Mouse (Mus musculus): Measurements from ENCODE around the gene Galnt16.

The Galnt16 gene

DNA sequence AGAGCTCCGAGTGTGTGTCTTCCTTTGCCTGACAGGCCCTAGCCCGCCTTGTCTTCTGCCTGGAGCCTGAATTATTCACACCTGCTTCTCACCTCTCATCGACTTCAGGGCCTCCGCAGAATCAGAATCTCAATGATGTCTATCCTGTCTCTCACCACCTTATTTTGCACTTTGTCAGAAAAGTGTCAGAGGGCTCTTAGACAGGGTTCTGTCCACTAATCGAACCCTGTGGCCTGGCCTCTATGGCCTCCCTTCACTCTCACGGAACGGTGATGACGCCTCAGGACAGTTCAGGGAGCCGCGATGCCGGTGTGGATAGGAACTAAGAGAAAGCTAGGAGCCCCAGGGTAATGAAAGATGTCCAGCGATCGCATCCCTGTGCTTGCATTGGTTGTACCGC lies at the start of gene Galnt16:
Gene Galnt16, plus strand, starts transcription at position 301 of the 400 bp plus-strand sequence.
- DNase-seq, result no peak

DNA sequence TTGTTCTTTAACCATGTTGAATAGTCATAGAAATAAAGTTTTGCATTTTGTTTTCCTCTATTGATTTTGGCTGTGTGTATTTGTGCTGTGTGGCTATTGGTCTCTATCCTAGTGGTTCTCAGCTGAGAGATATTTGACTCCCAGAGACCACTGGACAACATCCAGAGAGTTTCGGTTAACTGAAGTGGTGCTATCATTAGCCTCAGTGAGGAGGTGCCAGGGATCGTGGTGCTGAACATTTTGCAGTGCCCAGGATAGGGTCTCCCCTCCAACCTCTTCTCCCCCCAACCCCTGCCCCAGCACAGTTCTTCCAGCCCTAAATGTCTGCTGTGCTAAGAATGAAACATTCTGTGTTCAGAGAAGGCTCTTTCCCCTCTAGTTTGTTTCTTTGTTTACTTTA lies 47.9 kb upstream of the Galnt16 start:
- no peak for DNase-seq

- DNase-seq, result no peak
Measured at GRCm38 (mm10) chr12:80471926-80472325, 46.2 kb upstream of the Galnt16 start.

DNA sequence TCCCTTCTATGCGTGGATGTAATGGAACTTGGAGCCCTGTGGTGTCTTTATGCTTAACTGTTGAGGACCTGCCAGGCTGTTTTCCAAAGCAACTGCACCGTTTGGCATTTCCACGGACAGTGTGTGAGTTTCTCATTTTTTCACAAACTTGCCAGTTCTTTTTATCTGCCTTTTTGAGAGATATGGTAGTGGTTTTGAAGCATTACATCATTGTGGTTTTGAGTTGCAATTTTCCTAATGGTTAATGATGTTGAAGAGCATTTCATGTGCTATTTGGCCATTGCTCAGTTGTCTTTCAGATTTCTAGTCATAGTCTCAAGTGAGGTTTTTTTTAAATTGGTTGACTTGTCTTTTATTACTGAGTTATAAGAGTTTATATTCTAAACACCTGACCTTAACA lies 44.3 kb upstream of the Galnt16 start:
- no peak for DNase-seq

- DNase-seq, result no peak
Measured at GRCm38 (mm10) chr12:80479986-80480385, 38.1 kb upstream of the Galnt16 start.

GRCm38 (mm10) chr12:80483397-80483796 lies 34.7 kb upstream of the Galnt16 start:
- no peak for DNase-seq

- DNase-seq, result no peak
Measured at GRCm38 (mm10) chr12:80493311-80493710, 24.8 kb upstream of the Galnt16 start.

DNA sequence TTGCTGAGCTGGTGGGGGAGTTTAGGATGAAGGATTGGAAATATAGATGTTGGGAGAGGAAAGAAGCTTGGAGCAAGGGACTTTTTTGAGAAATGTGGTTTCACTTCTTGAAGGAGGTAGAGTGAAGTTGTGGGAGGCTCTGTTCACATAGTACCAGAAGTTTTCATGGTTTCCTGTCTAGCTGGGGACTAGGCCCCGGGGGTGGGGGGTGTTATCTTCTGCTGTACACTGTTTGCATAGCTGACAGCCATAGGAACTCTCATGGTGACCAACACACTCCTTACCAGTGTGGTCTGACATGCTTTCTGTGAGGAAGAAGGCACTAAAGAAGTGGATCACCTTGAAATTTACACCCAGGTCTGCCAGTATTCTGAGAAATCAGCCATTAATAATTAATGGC lies 22.4 kb upstream of the Galnt16 start:
- DNase-seq, result no peak

GRCm38 (mm10) chr12:80498356-80498755 lies 19.7 kb upstream of the Galnt16 start:
- no peak for DNase-seq

GRCm38 (mm10) chr12:80500506-80500905 lies 17.6 kb upstream of the Galnt16 start:
- no peak for DNase-seq

DNA sequence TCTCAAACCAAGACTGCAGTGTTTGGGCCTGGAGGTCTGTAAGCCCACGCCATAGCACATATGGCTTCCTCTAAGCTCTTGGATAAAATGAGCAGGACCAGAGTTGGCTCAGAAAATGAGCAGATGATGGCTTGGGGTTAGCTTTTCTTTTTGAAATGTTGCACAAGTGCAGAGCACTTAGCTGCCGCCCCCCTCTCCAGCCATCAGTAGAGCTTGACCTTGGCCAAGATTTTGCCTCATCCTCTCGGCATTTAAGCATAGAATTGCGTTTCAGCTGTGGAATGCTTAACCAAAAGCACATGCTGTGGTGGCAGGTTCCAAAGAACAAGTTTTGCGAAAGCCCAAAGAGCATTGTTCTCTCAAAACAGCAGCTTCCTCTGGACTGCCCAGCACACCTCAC lies 13.4 kb upstream of the Galnt16 start:
- no peak for DNase-seq

DNA sequence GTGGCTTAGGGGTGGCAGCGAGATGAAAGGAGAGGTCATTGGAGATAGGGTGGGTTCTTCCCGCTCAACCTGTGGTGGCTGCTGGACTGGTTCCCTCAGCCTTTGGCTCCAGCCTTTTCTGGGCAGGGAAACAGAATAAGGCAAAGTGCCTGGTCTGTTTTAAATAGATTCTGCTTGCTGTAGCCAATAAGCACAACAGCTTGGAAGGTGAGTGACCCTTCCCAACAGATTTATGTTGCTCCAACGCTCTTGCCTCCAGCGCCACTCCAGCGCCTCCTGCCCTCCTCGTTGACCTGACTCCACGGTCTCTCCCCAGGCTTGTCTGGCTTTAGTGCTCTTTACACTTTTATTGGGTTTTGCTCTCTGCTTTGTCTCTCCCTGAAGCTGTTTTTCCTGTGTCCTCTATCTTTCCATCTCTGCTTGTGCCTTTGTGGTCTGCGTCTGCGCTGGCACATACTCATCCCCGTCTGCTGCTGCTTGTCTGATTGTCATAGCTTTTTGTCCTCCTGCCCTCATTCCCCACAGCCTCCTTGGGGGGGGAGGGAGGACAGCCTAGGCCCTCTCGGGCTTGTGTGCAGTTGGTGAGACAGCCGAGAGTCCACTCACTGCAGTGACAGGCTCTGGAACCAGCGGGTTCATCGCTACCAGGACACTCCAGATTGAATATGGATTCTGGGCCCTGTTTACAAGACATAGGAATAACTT lies 10.9 kb upstream of the Galnt16 start:
- DNase-seq, result no peak

- DNase-seq, result no peak
Measured at GRCm38 (mm10) chr12:80518393-80518756, 298 bp downstream of the Galnt16 start.

GRCm38 (mm10) chr12:80518757-80519620 lies 912 bp downstream of the Galnt16 start:
- DNase-seq, result no peak

DNA sequence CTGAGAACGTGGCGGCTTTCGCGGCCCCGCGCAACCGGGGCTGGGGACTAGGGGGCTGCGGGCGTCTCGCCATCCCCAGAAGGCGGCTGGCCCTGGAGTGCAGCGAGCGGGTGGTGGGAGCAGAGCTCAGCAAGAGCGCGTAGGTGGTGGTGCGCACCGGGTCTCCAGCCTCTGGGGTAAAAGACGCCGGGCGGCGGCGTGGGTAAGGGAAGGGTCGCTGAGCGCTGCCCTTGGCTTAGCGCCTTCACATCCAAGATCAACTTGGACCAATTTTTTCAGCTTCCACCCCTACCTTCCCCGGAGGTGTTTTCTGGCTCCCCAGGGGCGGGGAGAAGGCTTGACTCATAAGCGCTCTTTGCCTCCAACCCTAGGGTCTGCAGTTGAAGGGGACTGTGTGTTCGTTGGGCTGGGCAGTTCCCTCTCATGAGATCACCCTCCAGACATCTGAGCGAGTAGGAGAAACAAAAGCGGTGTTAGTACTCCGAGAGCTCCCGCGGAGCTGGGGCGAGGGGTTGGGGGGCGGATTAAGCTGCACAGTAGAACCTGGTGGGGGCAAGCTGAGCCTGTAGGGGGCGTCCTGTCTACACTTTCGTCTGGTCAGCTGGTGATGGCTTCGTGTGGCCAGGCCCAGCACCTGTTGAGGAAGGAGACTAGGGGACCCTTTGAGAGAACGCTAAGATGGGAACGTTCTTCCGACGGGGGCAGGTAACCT lies 1.7 kb downstream of the Galnt16 start:
- DNase-seq, result no peak

GRCm38 (mm10) chr12:80522006-80522405 lies 3.9 kb downstream of the Galnt16 start:
- no peak for DNase-seq

GRCm38 (mm10) chr12:80524276-80524921 lies 6.3 kb downstream of the Galnt16 start:
- no peak for DNase-seq

DNA sequence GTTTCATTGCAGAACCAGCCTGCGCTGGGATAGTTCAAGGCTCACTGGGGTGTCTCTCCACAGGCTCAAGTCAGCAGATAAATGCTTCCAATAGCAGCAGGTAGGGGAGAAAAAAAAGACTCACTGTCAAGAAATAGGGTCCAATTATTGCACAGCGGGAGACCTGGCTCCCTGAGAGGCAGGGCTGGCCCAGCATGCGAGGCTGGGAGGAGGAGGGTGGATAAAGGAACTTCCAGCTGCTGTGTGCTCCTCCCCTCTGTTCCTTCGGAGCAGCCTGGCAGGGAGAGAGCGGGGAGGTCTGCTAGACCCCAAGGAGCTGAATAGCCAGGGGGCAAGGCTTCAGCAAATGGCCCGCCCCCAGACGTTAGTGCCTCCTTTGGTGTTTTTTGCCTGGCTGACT lies 7.4 kb downstream of the Galnt16 start:
- DNase-seq, result no peak

- DNase-seq, result no peak
Measured at GRCm38 (mm10) chr12:80526511-80526910, 8.4 kb downstream of the Galnt16 start.

- DNase-seq, result no peak
Measured at GRCm38 (mm10) chr12:80527727-80528389, 9.8 kb downstream of the Galnt16 start.

DNA sequence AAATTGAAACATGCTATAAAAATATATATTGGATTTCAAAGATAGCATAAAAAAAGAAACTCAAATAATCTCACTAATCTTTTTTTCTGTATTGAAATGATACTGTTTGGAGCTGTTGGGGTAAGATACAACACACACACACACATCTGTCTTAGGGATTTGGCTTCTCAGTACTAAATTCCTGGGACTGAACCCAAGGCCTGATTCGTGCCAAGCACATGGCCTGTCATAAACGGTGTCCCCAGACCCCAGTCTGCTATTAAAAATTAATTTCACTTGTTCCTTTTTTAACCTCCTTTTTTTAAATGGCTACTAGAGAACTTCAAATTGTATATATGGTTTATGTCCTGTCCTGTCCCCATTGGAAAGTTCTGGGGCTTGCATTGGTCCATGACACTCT lies 12.0 kb downstream of the Galnt16 start:
- no peak for DNase-seq

DNA sequence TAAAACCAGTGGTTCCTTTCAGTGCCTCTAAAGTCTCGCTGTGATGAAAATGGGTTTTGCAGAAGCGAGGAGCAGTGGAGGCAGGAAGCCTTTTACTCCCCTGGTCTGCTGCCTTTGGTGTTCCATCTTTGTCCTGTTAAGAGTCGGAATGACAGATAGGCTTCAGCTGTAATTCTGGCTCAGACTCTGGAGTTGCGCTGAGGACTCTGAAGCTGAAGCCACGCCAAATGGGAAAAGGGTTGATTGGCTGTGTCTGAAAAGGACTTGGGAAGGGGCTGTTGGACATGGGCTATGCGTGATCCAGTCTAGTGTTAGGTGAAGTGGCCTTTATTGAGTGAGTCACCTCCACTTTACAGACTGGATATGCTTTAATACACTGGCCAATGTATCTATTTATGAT lies 12.6 kb downstream of the Galnt16 start:
- DNase-seq, result no peak

- no peak for DNase-seq
Measured at GRCm38 (mm10) chr12:80531585-80531984, 13.5 kb downstream of the Galnt16 start.

Data from thymus, postnatal 36 days (tissue).